Mouse (Mus musculus) lung, embryonic 14.5 days (tissue): Measurements from ENCODE around the gene Eif4e3. TPM values are rescaled to one million over a fixed set of nuclear protein-coding genes. Genes with fewer than 3 reads are reported as not detected.
A peak's percentile ranks its signal among the peaks of the same experiment; 100 is the strongest.

Source experiments
- ATAC-seq: fragments of 200-750 bp; cut with Nextera tagmentation; 2 replicates; pipeline ENCODE4 v1.8.0; 2017; ENCODE audit warnings: mild to moderate bottlenecking, moderate TSS enrichment, moderate library complexity; ENCODE audit not compliant: insufficient read depth
- DNase-seq: peaks from one replicate; pipeline ENCODE4 v3.0.0-alpha.2; 2015
- H3K27ac ChIP-seq: fragments of 300-500 bp; sonication (generic); 2 replicates; pipeline ENCODE4 v1.5.1; 2014; ENCODE audit warnings: low read depth, mild to moderate bottlenecking, moderate library complexity
- H3K27me3 ChIP-seq: fragments of 300-500 bp; sonication (generic); 2 replicates; pipeline ENCODE4 v1.6.1; 2014; ENCODE audit warnings: low read length, control low read depth; ENCODE audit not compliant: insufficient read depth
- H3K36me3 ChIP-seq: fragments of 300-500 bp; sonication (generic); 2 replicates; pipeline ENCODE4 v1.6.1; 2014; ENCODE audit warnings: control low read depth; ENCODE audit not compliant: insufficient read depth
- H3K4me1 ChIP-seq: fragments of 300-500 bp; sonication (generic); 2 replicates; pipeline ENCODE4 v1.6.1; 2014; ENCODE audit warnings: antibody characterized with exemption, control low read depth; ENCODE audit not compliant: insufficient read depth
- H3K4me2 ChIP-seq: fragments of 300-500 bp; sonication (generic); 2 replicates; pipeline ENCODE4 v1.6.1; 2014; ENCODE audit warnings: mild to moderate bottlenecking
- H3K4me3 ChIP-seq: fragments of 300-500 bp; sonication (generic); 2 replicates; pipeline ENCODE4 v1.5.1; 2014; ENCODE audit warnings: low read depth, low read length
- H3K9ac ChIP-seq: fragments of 300-500 bp; sonication (generic); 2 replicates; pipeline ENCODE4 v1.6.1; 2014
- H3K9me3 ChIP-seq: fragments of 300-500 bp; sonication (generic); 2 replicates; pipeline ENCODE4 v1.6.1; 2016; ENCODE audit warnings: low read depth, low read length, control low read depth
- CTCF ChIP-seq: IDR thresholded peaks from 2 replicates; pipeline ENCODE4 v1.5.1; 2016; ENCODE audit warnings: antibody characterized with exemption, low read depth
- WGBS: fragments of 180-500 bp; shearing (Covaris S2); extraction: QIAGEN DNeasy Blood & Tissue Kit; methylation state at CpG from one replicate; pipeline ENCODE4 v1.1.7; 2014; 5-methylcytosine and 5-hydroxymethylcytosine counted together
- polyA plus RNA-seq: library from polyadenylated mRNA; unstranded; fragments of >200 nt; fragmentation: Nextera tagmentation; extraction: Ambion mirVana; gene quantifications from 2 replicates; pipeline ENCODE4 v1.2.1, GENCODE M21; 2014

Eif4e3 gene
- polyA plus RNA-seq: 27.4 and 27.8 TPM in 2 replicates

DNA sequence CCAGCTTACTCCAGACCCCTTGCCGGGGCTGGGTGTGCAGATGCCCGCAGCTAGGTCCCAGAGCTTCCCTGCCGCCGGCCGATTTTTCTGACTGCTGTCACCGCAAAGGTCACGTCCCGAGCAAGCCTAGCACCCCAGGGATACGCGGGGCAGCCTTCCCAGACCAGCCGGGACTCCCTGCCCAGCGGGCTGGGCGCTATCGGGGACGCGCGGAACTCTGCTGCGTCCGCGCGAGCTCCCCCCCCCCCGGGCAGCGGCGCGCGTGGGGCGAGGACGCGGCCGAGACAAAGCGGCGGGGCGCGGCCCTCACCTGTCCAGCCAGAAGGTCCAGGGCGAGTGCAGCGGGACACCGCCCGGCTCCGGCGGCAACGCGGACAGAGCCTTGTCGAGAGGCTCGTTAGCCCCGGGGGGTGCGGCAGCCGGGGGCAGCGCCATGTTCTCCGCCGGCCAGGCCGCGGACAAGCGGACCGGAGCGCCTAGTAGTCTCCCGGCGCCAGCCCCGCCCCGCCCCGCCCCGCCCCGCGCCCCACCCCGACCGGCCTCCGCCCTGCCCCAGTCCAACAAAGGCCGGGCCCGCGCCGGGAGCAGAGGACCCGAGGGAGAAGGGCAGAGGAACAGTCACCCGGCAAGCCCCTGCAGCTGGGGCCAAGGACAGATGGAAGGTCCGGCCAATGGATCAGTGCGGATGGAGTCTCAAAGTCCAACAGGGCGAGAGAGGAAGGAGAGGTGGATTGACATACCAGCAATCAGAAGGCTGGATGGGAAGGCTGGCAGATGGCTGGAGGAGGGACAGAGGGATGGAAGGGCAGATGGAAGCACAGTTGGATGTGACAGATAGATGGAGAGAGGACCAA lies at the start of gene Eif4e3, which contains the start of gene Gm20696:
TSS of gene Eif4e3 (minus strand) at position 454 of the 854 bp plus-strand sequence.
TSS of gene Gm20696 (minus strand) at position 480 of the 854 bp plus-strand sequence.
- H3K9ac ChIP-seq: peak within 1 kb of the TSS; percentile 84
- H3K36me3 ChIP-seq: no peaks in the 10 kb centered on the region
- H3K27ac ChIP-seq: peak within 1 kb of the TSS; percentile 42; the same call in 1 of the 2 replicates
- TF ChIP-seq CTCF: no peak
- no peaks in the 10 kb centered on the region for H3K9me3 ChIP-seq
- H3K4me1 ChIP-seq: peaks cover 4% of the 10 kb centered on the region; the same call in 1 of the 2 replicates
- peak within 1 kb of the TSS; percentile 80 for H3K4me3 ChIP-seq
- ATAC-seq: peak; percentile 84
- peak; percentile 65 for DNase-seq
- no peaks in the 10 kb centered on the region for H3K27me3 ChIP-seq
- WGBS: under 1% methylated on average over 60 of the region's 75 CpGs
- H3K4me2 ChIP-seq: peak within 1 kb of the TSS; percentile 84

DNA sequence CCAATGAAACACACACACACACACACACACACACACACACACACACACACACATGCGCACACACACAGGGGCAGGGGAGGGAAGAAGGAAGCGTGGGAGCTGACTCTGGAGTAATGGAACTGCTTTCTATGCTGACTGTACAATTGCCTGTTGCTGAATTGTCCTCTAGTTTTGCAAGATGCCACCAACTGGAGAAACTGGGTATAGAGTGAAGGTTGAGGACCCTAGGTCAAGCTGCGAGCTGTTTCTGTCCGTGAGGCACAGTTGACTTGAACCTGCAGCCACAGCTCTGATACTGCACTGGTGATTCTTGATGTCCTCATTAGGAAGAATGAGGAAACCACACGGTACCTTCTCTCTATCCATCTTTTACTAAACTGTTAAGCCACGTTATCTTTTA lies 49.3 kb upstream of the Eif4e3 start:
- Histone ChIP-seq H3K4me2 (no peak overlapping the region), H3K27ac (no peak overlapping the region), H3K36me3 (no peaks in the 10 kb centered on the region), H3K27me3 (no peaks in the 10 kb centered on the region), H3K4me3 (no peak overlapping the region), H3K4me1 (no peaks in the 10 kb centered on the region), H3K9me3 (no peaks in the 10 kb centered on the region), H3K9ac (no peak overlapping the region)
- no peak for DNase-seq
- 57% methylated on average over 6 of the region's 6 CpGs for WGBS
- ATAC-seq: no peak
- no peak for TF ChIP-seq CTCF

DNA sequence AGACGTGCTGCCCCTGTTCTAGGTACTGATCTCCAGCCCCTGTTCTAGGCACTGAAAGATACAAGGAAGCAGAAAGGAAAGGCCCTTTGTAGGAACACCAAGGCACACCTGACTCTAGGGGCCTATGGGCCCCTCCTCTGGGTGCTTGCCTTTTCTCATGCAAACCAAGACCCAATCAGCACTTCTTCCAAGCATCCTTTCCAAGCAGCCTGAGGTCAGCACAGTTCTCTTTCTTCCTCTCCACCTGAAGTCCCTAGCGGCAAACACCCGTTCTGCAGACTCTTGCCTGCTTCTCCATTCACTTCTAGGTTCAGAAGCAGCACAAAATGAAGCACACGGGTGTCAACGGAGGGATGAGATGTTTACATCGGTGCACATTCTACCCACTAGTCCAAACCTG lies 48.6 kb upstream of the Eif4e3 start:
- no peak for ATAC-seq
- Histone ChIP-seq H3K4me2 (no peak overlapping the region), H3K9me3 (no peaks in the 10 kb centered on the region), H3K4me3 (no peak overlapping the region), H3K4me1 (no peaks in the 10 kb centered on the region), H3K27ac (no peak overlapping the region), H3K36me3 (no peaks in the 10 kb centered on the region), H3K9ac (no peak overlapping the region), H3K27me3 (no peaks in the 10 kb centered on the region)
- WGBS: 48% methylated on average over 6 of the region's 6 CpGs
- no peak for TF ChIP-seq CTCF
- DNase-seq: no peak

DNA sequence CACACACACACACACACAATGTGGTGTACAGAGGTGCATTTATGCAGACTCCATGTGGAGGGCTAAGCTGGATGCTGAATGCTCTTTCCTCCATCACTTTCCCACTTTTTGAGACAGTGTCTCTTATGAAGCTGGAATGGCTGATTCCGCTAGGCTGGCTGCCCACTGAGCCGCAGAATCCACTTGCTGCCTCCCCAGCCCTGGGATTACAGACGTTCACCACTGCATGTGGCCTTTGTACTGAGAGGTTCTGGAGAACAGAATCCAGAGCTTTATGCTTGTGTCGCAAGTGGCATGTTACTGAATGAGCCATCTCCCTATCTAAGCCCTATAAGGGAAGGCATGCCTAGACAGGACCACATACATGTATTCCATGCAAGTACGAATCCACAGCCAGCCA lies 46.7 kb upstream of the Eif4e3 start:
- H3K9me3 ChIP-seq: no peaks in the 10 kb centered on the region
- no peaks in the 10 kb centered on the region for H3K36me3 ChIP-seq
- DNase-seq: no peak
- WGBS: 78% methylated on average over 5 of the region's 5 CpGs
- H3K27me3 ChIP-seq: no peaks in the 10 kb centered on the region
- H3K9ac ChIP-seq: no peak overlapping the region
- no peak overlapping the region for H3K27ac ChIP-seq
- H3K4me2 ChIP-seq: no peak overlapping the region
- ATAC-seq: no peak
- TF ChIP-seq CTCF: no peak
- no peaks in the 10 kb centered on the region for H3K4me1 ChIP-seq
- H3K4me3 ChIP-seq: no peak overlapping the region

DNA sequence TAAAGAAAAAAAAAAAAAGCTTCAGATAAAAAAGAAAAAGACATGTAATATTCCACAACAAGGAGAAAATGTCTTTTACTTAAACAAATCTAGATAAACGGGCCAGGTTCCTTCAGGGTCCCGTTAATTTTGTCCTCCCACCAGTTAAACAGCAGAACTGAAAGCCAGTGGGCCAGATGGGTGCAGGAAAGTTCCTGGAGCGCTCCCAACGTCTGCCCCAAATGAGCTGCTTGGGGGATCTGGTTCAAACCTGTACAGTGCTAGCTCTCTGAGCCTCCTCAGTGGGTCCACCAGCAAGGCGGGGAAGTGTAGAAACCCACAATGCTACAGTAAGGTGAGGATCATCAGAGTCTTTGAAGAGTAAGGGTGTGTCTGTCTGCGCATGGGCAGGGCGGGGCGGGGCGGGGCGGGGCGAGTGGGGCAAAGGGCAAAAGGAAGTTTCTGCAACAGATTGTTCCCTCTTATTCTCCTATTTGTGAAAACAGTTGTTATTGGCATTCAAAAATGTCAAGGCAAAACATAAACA lies 45.1 kb upstream of the Eif4e3 start:
- Histone ChIP-seq H3K9me3 (no peaks in the 10 kb centered on the region), H3K27me3 (no peaks in the 10 kb centered on the region), H3K36me3 (no peaks in the 10 kb centered on the region), H3K4me3 (no peak overlapping the region), H3K4me1 (no peaks in the 10 kb centered on the region), H3K27ac (no peak overlapping the region), H3K4me2 (no peak overlapping the region), H3K9ac (no peak overlapping the region)
- WGBS: 64% methylated on average over 11 of the region's 11 CpGs
- no peak for TF ChIP-seq CTCF
- DNase-seq: no peak
- ATAC-seq: no peak

DNA sequence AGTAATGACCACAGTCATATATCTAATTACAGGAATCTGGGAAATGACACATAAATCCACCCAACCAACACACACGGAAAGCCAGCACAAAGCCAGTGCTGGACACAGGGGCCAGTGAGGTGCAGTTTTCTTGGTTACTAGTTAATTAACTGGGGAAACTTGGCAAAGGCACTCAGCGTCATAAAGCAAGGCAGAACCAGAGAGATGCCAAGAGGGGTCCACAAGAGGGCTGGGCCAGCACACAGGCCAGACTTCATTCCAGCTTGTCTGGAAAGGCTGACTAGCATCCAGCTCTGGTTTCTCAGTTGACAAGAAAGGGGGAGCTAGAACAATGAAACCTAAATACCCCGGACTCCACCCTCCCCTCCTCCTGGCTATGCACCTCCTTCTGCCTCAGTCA lies 33.9 kb upstream of the Eif4e3 start:
- TF ChIP-seq CTCF: no peak
- WGBS: 66% methylated on average over 3 of the region's 3 CpGs
- ATAC-seq: no peak

DNA sequence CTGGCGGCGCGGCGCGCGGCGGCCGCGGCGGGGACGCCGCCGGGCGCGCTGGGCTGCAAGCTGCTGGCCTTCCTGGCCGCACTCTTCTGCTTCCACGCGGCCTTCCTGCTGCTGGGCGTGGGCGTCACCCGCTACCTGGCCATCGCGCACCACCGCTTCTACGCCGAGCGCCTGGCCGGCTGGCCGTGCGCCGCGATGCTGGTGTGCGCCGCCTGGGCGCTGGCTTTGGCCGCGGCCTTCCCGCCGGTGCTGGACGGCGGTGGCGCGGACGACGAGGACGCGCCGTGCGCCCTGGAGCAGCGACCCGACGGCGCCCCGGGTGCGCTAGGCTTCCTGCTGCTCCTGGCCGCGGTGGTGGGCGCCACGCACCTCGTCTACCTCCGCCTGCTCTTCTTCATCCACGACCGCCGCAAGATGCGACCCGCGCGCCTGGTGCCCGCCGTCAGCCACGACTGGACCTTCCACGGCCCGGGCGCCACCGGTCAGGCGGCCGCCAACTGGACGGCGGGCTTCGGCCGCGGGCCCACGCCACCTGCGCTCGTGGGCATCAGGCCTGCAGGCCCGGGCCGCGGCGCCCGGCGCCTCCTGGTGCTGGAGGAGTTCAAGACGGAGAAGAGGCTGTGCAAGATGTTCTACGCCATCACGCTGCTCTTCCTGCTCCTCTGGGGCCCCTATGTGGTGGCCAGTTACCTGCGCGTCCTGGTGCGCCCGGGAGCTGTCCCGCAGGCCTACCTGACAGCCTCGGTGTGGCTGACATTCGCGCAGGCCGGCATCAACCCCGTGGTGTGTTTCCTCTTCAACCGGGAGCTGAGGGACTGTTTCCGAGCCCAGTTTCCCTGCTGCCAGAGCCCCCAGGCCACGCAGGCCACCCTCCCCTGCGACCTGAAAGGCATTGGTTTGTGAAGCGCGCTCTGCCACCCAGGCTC lies 26.6 kb upstream of the Eif4e3 start:
- TF ChIP-seq CTCF: no peak
- 0 out of 2 replicates have a peak, but pooled peaks cover 3% of the 10 kb centered on the region for H3K4me1 ChIP-seq
- no peak overlapping the region for H3K27ac ChIP-seq
- 1% methylated on average over 107 of the region's 110 CpGs for WGBS
- peaks cover 36% of the 10 kb centered on the region for H3K27me3 ChIP-seq
- peak overlapping the region; percentile 96 for H3K4me2 ChIP-seq
- H3K36me3 ChIP-seq: no peaks in the 10 kb centered on the region
- ATAC-seq: peak; percentile 25
- peak; percentile 57 for DNase-seq
- peak overlapping the region; percentile 77 for H3K4me3 ChIP-seq
- peak overlapping the region; percentile 79 for H3K9ac ChIP-seq
- no peaks in the 10 kb centered on the region for H3K9me3 ChIP-seq

More for the DNA sequence above, 33.9 kb upstream of the Eif4e3 start:
- no peak for DNase-seq
- Histone ChIP-seq H3K9ac (no peak overlapping the region), H3K4me2 (no peak overlapping the region), H3K4me3 (no peak overlapping the region), H3K36me3 (no peaks in the 10 kb centered on the region), H3K4me1 (no peaks in the 10 kb centered on the region), H3K27me3 (no peaks in the 10 kb centered on the region), H3K9me3 (no peaks in the 10 kb centered on the region), H3K27ac (no peak overlapping the region)
